Mouse (Mus musculus) neural tube, embryonic 13.5 days (tissue): Measurements from ENCODE around the gene Kank4. TPM values are rescaled to one million over a fixed set of nuclear protein-coding genes. Genes with fewer than 3 reads are reported as not detected.
"Not testable (repeated sequence)": the region's sequence is repeated elsewhere in the genome, so short reads cannot be mapped to it uniquely, and the experiment has no call there.

Source experiments
- ATAC-seq: fragments of 200-750 bp; cut with Nextera tagmentation; 2 replicates; pipeline ENCODE4 v1.8.0; 2017; ENCODE audit warnings: low read depth, mild to moderate bottlenecking, moderate TSS enrichment, moderate library complexity
- H3K27ac ChIP-seq: fragments of 300-500 bp; sonication (generic); replicated peaks from 2 replicates; pipeline ENCODE4 v1.5.1; 2015; ENCODE audit warnings: moderate library complexity, mild to moderate bottlenecking, inconsistent platforms
- H3K27me3 ChIP-seq: fragments of 300-500 bp; sonication (generic); 2 replicates; pipeline ENCODE4 v1.6.1; 2015; ENCODE audit warnings: mild to moderate bottlenecking, inconsistent platforms
- H3K36me3 ChIP-seq: fragments of 300-500 bp; sonication (generic); 2 replicates; pipeline ENCODE4 v1.6.1; 2015; ENCODE audit warnings: mild to moderate bottlenecking, inconsistent platforms
- H3K4me1 ChIP-seq: fragments of 300-500 bp; sonication (generic); replicated peaks from 2 replicates; pipeline ENCODE4 v1.6.1; 2015; ENCODE audit warnings: inconsistent platforms
- H3K4me2 ChIP-seq: fragments of 300-500 bp; sonication (generic); 2 replicates; pipeline ENCODE4 v1.6.1; 2015; ENCODE audit warnings: inconsistent platforms, mild to moderate bottlenecking, moderate library complexity
- H3K4me3 ChIP-seq: fragments of 300-500 bp; sonication (generic); 2 replicates; pipeline ENCODE4 v1.5.1; 2015; ENCODE audit warnings: mild to moderate bottlenecking, inconsistent platforms
- H3K9ac ChIP-seq: fragments of 300-500 bp; sonication (generic); 2 replicates; pipeline ENCODE4 v1.6.1; 2015; ENCODE audit warnings: moderate library complexity, mild to moderate bottlenecking, inconsistent platforms
- H3K9me3 ChIP-seq: fragments of 300-500 bp; sonication (generic); 2 replicates; pipeline ENCODE4 v1.6.1; 2016; ENCODE audit warnings: inconsistent platforms
- WGBS: fragments of 180-500 bp; shearing (Covaris S2); methylation state at CpG from one replicate; pipeline ENCODE4 v1.1.7; 2015; 5-methylcytosine and 5-hydroxymethylcytosine counted together
- polyA plus RNA-seq: library from polyadenylated mRNA; unstranded; fragments of >200 nt; fragmentation: Nextera tagmentation; extraction: Ambion mirVana; gene quantifications from 2 replicates; pipeline ENCODE4 v1.2.1, GENCODE M21; 2015

The Kank4 gene
- polyA plus RNA-seq, 1 experiment from 2014 or later: 0.47 TPM

GRCm38 (mm10) chr4:98725439-98725838, 91.9 kb downstream of the Kank4 start:
- Histone ChIP-seq H3K36me3 (no peaks in the 10 kb centered on the region), H3K4me2 (no peak overlapping the region), H3K27ac (no peak overlapping the region), H3K27me3 (peaks cover 35% of the 10 kb centered on the region), H3K9me3 (no peaks in the 10 kb centered on the region; the same call in 1 of the 2 replicates), H3K4me3 (no peak overlapping the region), H3K9ac (no peak overlapping the region), H3K4me1 (peaks cover 21% of the 10 kb centered on the region)
- 43% methylated on average over 4 of the region's 4 CpGs for WGBS
- ATAC-seq: no peak

GRCm38 (mm10) chr4:98724682-98725081, 92.7 kb downstream of the Kank4 start:
- not testable (repeated sequence) for H3K36me3 ChIP-seq, H3K27ac ChIP-seq, H3K4me2 ChIP-seq, H3K4me3 ChIP-seq, ATAC-seq, H3K9ac ChIP-seq, H3K9me3 ChIP-seq
- H3K27me3 ChIP-seq: peaks cover 35% of the 10 kb centered on the region
- peaks cover 21% of the 10 kb centered on the region for H3K4me1 ChIP-seq
- WGBS: 76% methylated on average over 1 of the region's 1 CpGs

- WGBS: 11% methylated on average over 8 of the region's 8 CpGs
- no peak overlapping the region for H3K9ac ChIP-seq
Observed at GRCm38 (mm10) chr4:98722454-98722853, 94.9 kb downstream of the Kank4 start.

GRCm38 (mm10) chr4:98718547-98718917, 98.8 kb downstream of the Kank4 start:
- no peaks in the 10 kb centered on the region; the same call in 1 of the 2 replicates for H3K9me3 ChIP-seq
- peak; percentile 55; the same call in 1 of the 2 replicates for ATAC-seq
- 84% methylated on average over 10 of the region's 10 CpGs for WGBS
- H3K4me3 ChIP-seq: no peak overlapping the region
- no peak overlapping the region for H3K4me2 ChIP-seq
- H3K9ac ChIP-seq: no peak overlapping the region
- no peaks in the 10 kb centered on the region for H3K27me3 ChIP-seq
- H3K4me1 ChIP-seq: no peaks in the 10 kb centered on the region
- H3K36me3 ChIP-seq: no peaks in the 10 kb centered on the region
- H3K27ac ChIP-seq: no peak overlapping the region

More at GRCm38 (mm10) chr4:98722454-98722853, 94.9 kb downstream of the Kank4 start:
- no peak overlapping the region for H3K4me3 ChIP-seq
- H3K4me2 ChIP-seq: no peak overlapping the region
- H3K27ac ChIP-seq: no peak overlapping the region
- no peaks in the 10 kb centered on the region for H3K36me3 ChIP-seq
- H3K4me1 ChIP-seq: peaks cover 11% of the 10 kb centered on the region
- no peaks in the 10 kb centered on the region; the same call in 1 of the 2 replicates for H3K9me3 ChIP-seq
- peaks cover 17% of the 10 kb centered on the region for H3K27me3 ChIP-seq
- ATAC-seq: no peak

- Histone ChIP-seq H3K36me3 (no peaks in the 10 kb centered on the region), H3K4me2 (no peak overlapping the region), H3K4me3 (no peak overlapping the region), H3K9me3 (no peaks in the 10 kb centered on the region; the same call in 1 of the 2 replicates), H3K4me1 (no peaks in the 10 kb centered on the region), H3K27me3 (no peaks in the 10 kb centered on the region), H3K9ac (no peak overlapping the region), H3K27ac (no peak overlapping the region; the same call in 1 of the 2 replicates)
- 75% methylated on average over 17 of the region's 17 CpGs for WGBS
- peak; percentile 85 for ATAC-seq
Observed at GRCm38 (mm10) chr4:98717735-98718546, 99.4 kb downstream of the Kank4 start.

- H3K9me3 ChIP-seq: no peaks in the 10 kb centered on the region
- no peaks in the 10 kb centered on the region for H3K4me1 ChIP-seq
- H3K9ac ChIP-seq: no peak overlapping the region
- H3K4me2 ChIP-seq: no peak overlapping the region
- WGBS: 93% methylated on average over 8 of the region's 8 CpGs
- no peak overlapping the region for H3K4me3 ChIP-seq
- H3K36me3 ChIP-seq: no peaks in the 10 kb centered on the region
- no peak for ATAC-seq
- H3K27me3 ChIP-seq: no peaks in the 10 kb centered on the region
- no peak overlapping the region for H3K27ac ChIP-seq
Observed at GRCm38 (mm10) chr4:98710891-98711290, 106.4 kb downstream of the Kank4 start.

Other genes starting within 250 kb of the Kank4 start
- gene L1td1, start 90.8 kb downstream of the Kank4 start, polyA plus RNA-seq: not detected in 2 replicates
- gene I0C0044D17Rik, start 6.3 kb upstream of the Kank4 start, polyA plus RNA-seq: not detected in 2 replicates
- gene Usp1, start 106.3 kb upstream of the Kank4 start, polyA plus RNA-seq: 27.5 and 33.4 TPM in 2 replicates
- gene Angptl3, start 213.4 kb upstream of the Kank4 start, polyA plus RNA-seq: 0.98 and 1.6 TPM in 2 replicates